Mouse (Mus musculus) MEL (cell line): ENCODE results near the gene Gm13691.
"Not testable (repeated sequence)": the region's sequence is repeated elsewhere in the genome, so short reads cannot be mapped to it uniquely, and the experiment has no call there.

ENCODE experiments used
- CTCF ChIP-seq, 3 experiments: IDR thresholded peaks in 2 of 3; conservative IDR thresholded peaks in 1 of 3; 2 replicates each; pipeline ENCODE4 v1.5.1; 2011 to 2012; ENCODE audit warnings: low read length in 3 of 3, low read depth in 2 of 3, mild to moderate bottlenecking in 2 of 3, improper control_type of control experiment in 1 of 3, inconsistent platforms in 1 of 3, mixed read lengths in 1 of 3, moderate library complexity in 1 of 3; ENCODE audit not compliant: control insufficient read depth in 1 of 3, insufficient read depth in 1 of 3, poor library complexity in 1 of 3, severe bottlenecking in 1 of 3
- E2F4 ChIP-seq: IDR thresholded peaks from 2 replicates; pipeline ENCODE4 v1.6.1; 2011; ENCODE audit warnings: low read depth, low read length, improper control_type of control experiment, borderline replicate concordance
- ETS1 ChIP-seq: IDR thresholded peaks from 2 replicates; pipeline ENCODE4 v1.6.1; 2012; ENCODE audit warnings: low read depth, mild to moderate bottlenecking, inconsistent platforms, low read length, improper control_type of control experiment, moderate library complexity
- GATA1 ChIP-seq: IDR thresholded peaks from 2 replicates; pipeline ENCODE4 v1.6.1; 2011; ENCODE audit warnings: low read depth, low read length, improper control_type of control experiment
- MAFK ChIP-seq: IDR thresholded peaks from 2 replicates; pipeline ENCODE4 v1.6.1; 2011; ENCODE audit warnings: low read depth, mild to moderate bottlenecking, low read length, improper control_type of control experiment, borderline replicate concordance
- MAX ChIP-seq: IDR thresholded peaks from 2 replicates; pipeline ENCODE4 v1.6.1; 2011; ENCODE audit warnings: low read length, improper control_type of control experiment
- MEF2A ChIP-seq: IDR thresholded peaks from 2 replicates; pipeline ENCODE4 v1.6.1; 2014; ENCODE audit warnings: low read depth, mild to moderate bottlenecking, inconsistent platforms, low read length, improper control_type of control experiment; ENCODE audit not compliant: poor library complexity, insufficient replicate concordance, severe bottlenecking; ENCODE audit errors: extremely low read depth
- POLR2A ChIP-seq, 2 experiments: IDR thresholded peaks; 2 replicates each; pipeline ENCODE4 v1.6.1; 2011 to 2012; ENCODE audit warnings: low read length in 2 of 2, mild to moderate bottlenecking in 2 of 2, control low read depth in 1 of 2, improper control_type of control experiment in 1 of 2, low read depth in 1 of 2, moderate library complexity in 1 of 2; ENCODE audit not compliant: control insufficient read depth in 1 of 2, insufficient read depth in 1 of 2, poor library complexity in 1 of 2
- POLR2AphosphoS5 ChIP-seq: IDR thresholded peaks from 2 replicates; pipeline ENCODE4 v1.6.1; 2012; ENCODE audit warnings: low read depth, borderline replicate concordance, mild to moderate bottlenecking, inconsistent platforms, low read length, moderate library complexity, mixed read lengths
- RCOR1 ChIP-seq: IDR thresholded peaks from 2 replicates; pipeline ENCODE4 v1.6.1; 2012; ENCODE audit warnings: low read depth, mild to moderate bottlenecking, inconsistent platforms, low read length, improper control_type of control experiment
- TAL1 ChIP-seq: IDR thresholded peaks from 2 replicates; pipeline ENCODE4 v1.6.1; 2012; ENCODE audit warnings: mild to moderate bottlenecking, inconsistent platforms, low read length, moderate library complexity, mixed read lengths
- UBTF ChIP-seq: IDR thresholded peaks from 2 replicates; pipeline ENCODE4 v1.6.1; 2012; ENCODE audit warnings: low read depth, mild to moderate bottlenecking, inconsistent platforms, low read length, improper control_type of control experiment, moderate library complexity, borderline replicate concordance; ENCODE audit not compliant: insufficient read depth
- USF1 ChIP-seq: IDR thresholded peaks from 2 replicates; pipeline ENCODE4 v1.6.1; 2014; ENCODE audit warnings: low read depth, mild to moderate bottlenecking, inconsistent platforms, low read length, improper control_type of control experiment, moderate library complexity

GRCm38 (mm10) chr2:83990253-83990652, at the start of gene Gm13691:
- TF ChIP-seq POLR2A (IDR thresholded peaks at IDR 0.05; ENCODE audit: control insufficient read depth in 1 of 2, insufficient read depth in 1 of 2, low read depth in 1 of 2, low read length in 2 of 2, poor library complexity in 1 of 2); RCOR1; MAX; E2F4; TAL1; GATA1; CTCF (IDR thresholded peaks at IDR 0.05 in 2 of 3, conservative IDR thresholded peaks at IDR 0.05 in 1 of 3; ENCODE audit: control insufficient read depth in 1 of 3, insufficient read depth in 1 of 3, low read depth in 2 of 3, low read length in 3 of 3, poor library complexity in 1 of 3, severe bottlenecking in 1 of 3); MAFK; ETS1; POLR2AphosphoS5; USF1; MEF2A; UBTF: not testable (repeated sequence)
